Mouse (Mus musculus): Measurements from ENCODE around the gene Hras. TPM values are rescaled to one million over a fixed set of nuclear protein-coding genes. Genes with fewer than 3 reads are reported as not detected.

Hras gene
- 94.5 and 97.5 TPM in 2 replicates for polyA plus RNA-seq (2015; fragmentation: Nextera tagmentation; extraction: Ambion mirVana)

GRCm38 (mm10) chr7:141193948-141194347 is at the start of gene Hras, which contains the start of gene Lrrc56:
Gene Hras (minus strand): TSS chr7:141194005.
Gene Lrrc56 (plus strand): TSS chr7:141194157.
- Histone ChIP-seq H3K4me3 (peak within 1 kb of the TSS; percentile 85), H3K4me1 (peaks cover 25% of the 10 kb centered on the region), H3K36me3 (peaks cover 42% of the 10 kb centered on the region), H3K4me2 (replicated peaks) (peak within 1 kb of the TSS; percentile 98), H3K9me3 (no peaks in the 10 kb centered on the region), H3K27me3 (no peaks in the 10 kb centered on the region), H3K27ac (peak within 1 kb of the TSS; percentile 85), H3K9ac (peak within 1 kb of the TSS; percentile 92)
- ATAC-seq (ENCODE audit: low FRiP score, low read depth): peak; percentile 96
- 1% methylated on average over 34 of the region's 39 CpGs for WGBS

- H3K4me3 ChIP-seq: no peak overlapping the region
- no peak overlapping the region for H3K4me2 ChIP-seq (replicated peaks)
- H3K36me3 ChIP-seq: peaks cover 58% of the 10 kb centered on the region
- no peaks in the 10 kb centered on the region for H3K27me3 ChIP-seq
- no peaks in the 10 kb centered on the region for H3K9me3 ChIP-seq
- H3K4me1 ChIP-seq: peaks cover 15% of the 10 kb centered on the region
- ATAC-seq (ENCODE audit: low FRiP score, low read depth): no peak
- H3K9ac ChIP-seq: no peak overlapping the region
- no peak overlapping the region for H3K27ac ChIP-seq
- 93% methylated on average over 9 of the region's 10 CpGs for WGBS
Observed at GRCm38 (mm10) chr7:141231551-141231950, 37.7 kb upstream of the Hras start.

- Histone ChIP-seq H3K9ac (no peak overlapping the region), H3K4me3 (no peak overlapping the region), H3K4me2 (replicated peaks) (no peak overlapping the region), H3K4me1 (peaks cover 15% of the 10 kb centered on the region), H3K27ac (no peak overlapping the region), H3K36me3 (peaks cover 55% of the 10 kb centered on the region), H3K27me3 (no peaks in the 10 kb centered on the region), H3K9me3 (no peaks in the 10 kb centered on the region)
- WGBS: 98% methylated on average over 3 of the region's 3 CpGs
- ATAC-seq (ENCODE audit: low FRiP score, low read depth): no peak
Observed at GRCm38 (mm10) chr7:141231111-141231510, 37.3 kb upstream of the Hras start.

- 93% methylated on average over 4 of the region's 4 CpGs for WGBS
- H3K4me3 ChIP-seq: no peak overlapping the region
- H3K4me1 ChIP-seq: peaks cover 15% of the 10 kb centered on the region
- peaks cover 50% of the 10 kb centered on the region for H3K36me3 ChIP-seq
- no peaks in the 10 kb centered on the region for H3K9me3 ChIP-seq
- H3K4me2 ChIP-seq (replicated peaks): peak overlapping the region; percentile 93
- no peak for ATAC-seq (ENCODE audit: low FRiP score, low read depth)
- no peak overlapping the region for H3K27ac ChIP-seq
- peak overlapping the region; percentile 97; the same call in 1 of the 2 replicates for H3K9ac ChIP-seq
- H3K27me3 ChIP-seq: no peaks in the 10 kb centered on the region
Observed at GRCm38 (mm10) chr7:141230570-141230969, 36.8 kb upstream of the Hras start.

- Histone ChIP-seq H3K4me3 (peak overlapping the region; percentile 99), H3K4me2 (replicated peaks) (peak overlapping the region; percentile 93), H3K27ac (no peak overlapping the region), H3K9ac (peak overlapping the region; percentile 97), H3K9me3 (no peaks in the 10 kb centered on the region), H3K4me1 (peaks cover 15% of the 10 kb centered on the region), H3K36me3 (peaks cover 41% of the 10 kb centered on the region), H3K27me3 (no peaks in the 10 kb centered on the region)
- WGBS: 65% methylated on average over 6 of the region's 6 CpGs
- no peak for ATAC-seq (ENCODE audit: low FRiP score, low read depth)
Observed at GRCm38 (mm10) chr7:141229702-141230101, 35.9 kb upstream of the Hras start.

- H3K4me2 ChIP-seq (replicated peaks): peak within 1 kb of the TSS; percentile 93
- no peaks in the 10 kb centered on the region for H3K9me3 ChIP-seq
- H3K27me3 ChIP-seq: no peaks in the 10 kb centered on the region
- H3K9ac ChIP-seq: peak within 1 kb of the TSS; percentile 97
- peaks cover 29% of the 10 kb centered on the region for H3K36me3 ChIP-seq
- WGBS: under 1% methylated on average over 61 of the region's 76 CpGs
- peak; percentile 94 for ATAC-seq (ENCODE audit: low FRiP score, low read depth)
- H3K27ac ChIP-seq: peak within 1 kb of the TSS; percentile 89
- H3K4me1 ChIP-seq: peaks cover 15% of the 10 kb centered on the region
- peak within 1 kb of the TSS; percentile 99 for H3K4me3 ChIP-seq
Observed at GRCm38 (mm10) chr7:141228279-141229067, 34.7 kb upstream of the Hras start, which contains the start of gene Phrf1. Gene Phrf1 (plus strand): TSS chr7:141228784.

GRCm38 (mm10) chr7:141227796-141228195 is 34.0 kb upstream of the Hras start:
- Histone ChIP-seq H3K36me3 (peaks cover 22% of the 10 kb centered on the region), H3K27me3 (no peaks in the 10 kb centered on the region), H3K9me3 (no peaks in the 10 kb centered on the region), H3K9ac (0 out of 2 replicates have a peak overlapping the region, but pooled peaks have one; percentile 5), H3K4me1 (peaks cover 16% of the 10 kb centered on the region), H3K27ac (no peak overlapping the region), H3K4me3 (peak overlapping the region; percentile 99), H3K4me2 (replicated peaks) (peak overlapping the region; percentile 93)
- WGBS: 85% methylated on average over 4 of the region's 4 CpGs
- ATAC-seq (ENCODE audit: low FRiP score, low read depth): peak; percentile 12; the same call in 1 of the 2 replicates

- Histone ChIP-seq H3K4me3 (no peak overlapping the region), H3K4me1 (peaks cover 25% of the 10 kb centered on the region), H3K9ac (no peak overlapping the region), H3K4me2 (replicated peaks) (no peak overlapping the region), H3K9me3 (no peaks in the 10 kb centered on the region), H3K27me3 (no peaks in the 10 kb centered on the region), H3K27ac (no peak overlapping the region), H3K36me3 (peaks cover 10% of the 10 kb centered on the region)
- ATAC-seq (ENCODE audit: low FRiP score, low read depth): no peak
- 80% methylated on average over 6 of the region's 6 CpGs for WGBS
Observed at GRCm38 (mm10) chr7:141226535-141226934, 32.7 kb upstream of the Hras start.

- H3K36me3 ChIP-seq: peaks cover 20% of the 10 kb centered on the region
- peaks cover 27% of the 10 kb centered on the region for H3K4me1 ChIP-seq
- H3K27ac ChIP-seq: peak overlapping the region; percentile 90
- H3K4me3 ChIP-seq: no peak overlapping the region
- no peaks in the 10 kb centered on the region for H3K27me3 ChIP-seq
- no peaks in the 10 kb centered on the region for H3K9me3 ChIP-seq
- 0 out of 2 replicates have a peak overlapping the region, but pooled peaks have one; percentile 92 for H3K4me2 ChIP-seq (replicated peaks)
- no peak for ATAC-seq (ENCODE audit: low FRiP score, low read depth)
- H3K9ac ChIP-seq: 0 out of 2 replicates have a peak overlapping the region, but pooled peaks have one; percentile 21
- 90% methylated on average over 4 of the region's 4 CpGs for whole genome bisulfite sequencing
Observed at GRCm38 (mm10) chr7:141222696-141223215, 29.0 kb upstream of the Hras start.

GRCm38 (mm10) chr7:141222126-141222467 is 28.3 kb upstream of the Hras start:
- no peaks in the 10 kb centered on the region for H3K27me3 ChIP-seq
- peak overlapping the region; percentile 64 for H3K4me3 ChIP-seq
- H3K36me3 ChIP-seq: peaks cover 22% of the 10 kb centered on the region
- no peaks in the 10 kb centered on the region for H3K9me3 ChIP-seq
- ATAC-seq (ENCODE audit: low FRiP score, low read depth): no peak
- WGBS: 5% methylated on average over 8 of the region's 8 CpGs
- peak overlapping the region; percentile 90 for H3K27ac ChIP-seq
- H3K9ac ChIP-seq: peak overlapping the region; percentile 21; the same call in 1 of the 2 replicates
- H3K4me2 ChIP-seq (replicated peaks): peak overlapping the region; percentile 92
- peaks cover 29% of the 10 kb centered on the region for H3K4me1 ChIP-seq

GRCm38 (mm10) chr7:141221249-141222125 is 27.7 kb upstream of the Hras start:
- Histone ChIP-seq H3K9me3 (no peaks in the 10 kb centered on the region), H3K9ac (peak overlapping the region; percentile 78), H3K27me3 (no peaks in the 10 kb centered on the region), H3K36me3 (peaks cover 22% of the 10 kb centered on the region), H3K4me2 (replicated peaks) (peak overlapping the region; percentile 92), H3K4me1 (peaks cover 35% of the 10 kb centered on the region), H3K4me3 (peak overlapping the region; percentile 64), H3K27ac (peak overlapping the region; percentile 90)
- ATAC-seq (ENCODE audit: low FRiP score, low read depth): peak; percentile 97
- WGBS: 3% methylated on average over 44 of the region's 44 CpGs

Data from limb, embryonic 13.5 days (tissue).